Mouse (Mus musculus) lung, adult 2 months (tissue): ENCODE data around the gene Mrpl4. TPM values are rescaled to one million over a fixed set of nuclear protein-coding genes. Genes with fewer than 3 reads are reported as not detected.
"Not testable (repeated sequence)": the region's sequence is repeated elsewhere in the genome, so short reads cannot be mapped to it uniquely, and the experiment has no call there.

Source experiments
- DNase-seq: peaks from one replicate; pipeline ENCODE4 v3.0.0; 2022
- H3K4me1 ChIP-seq: fragments of 200-500 bp; 2 replicates; pipeline ENCODE4 v1.6.1; 2011; ENCODE audit warnings: low read length; ENCODE audit not compliant: control insufficient read depth, insufficient read depth
- H3K4me3 ChIP-seq: fragments of 200-500 bp; replicated peaks from 2 replicates; pipeline ENCODE3; 2011; ENCODE audit warnings: low read depth, mild to moderate bottlenecking, control low read depth, low read length; ENCODE audit errors: extremely low read depth
- CTCF ChIP-seq: fragments of 200-500 bp; IDR thresholded peaks from 2 replicates; pipeline ENCODE4 v1.5.1; 2011; ENCODE audit warnings: mild to moderate bottlenecking, low read length, control low read depth; ENCODE audit not compliant: insufficient read depth
- POLR2A ChIP-seq: fragments of 200-500 bp; IDR thresholded peaks from 2 replicates; pipeline ENCODE4 v1.6.1; 2011; ENCODE audit warnings: low read depth, mild to moderate bottlenecking, control low read depth, low read length, borderline replicate concordance; ENCODE audit errors: extremely low read depth
- WGBS: fragments of 180-500 bp; shearing (Covaris S2); methylation state at CpG from one replicate; pipeline ENCODE4 v1.1.7; 2018; 5-methylcytosine and 5-hydroxymethylcytosine counted together
- polyA plus RNA-seq: library from polyadenylated mRNA; depleted of rRNA; stranded (reverse); fragments of >200 nt; gene quantifications from 2 replicates; pipeline ENCODE4 v1.2.3, GENCODE M21; 2012; rRNA removed

Gene Mrpl4
- polyA plus RNA-seq, 1 experiment = 130 TPM

- TF ChIP-seq CTCF (no peak), POLR2A (no peak)
- no peak for DNase-seq
- no peak overlapping the region for H3K4me3 ChIP-seq
- H3K4me1 ChIP-seq = peaks cover 6% of the 10 kb centered on the region; the same call in 1 of the 2 replicates
- 7% methylated on average over 22 of the region's 22 CpGs for WGBS
Measured at GRCm38 (mm10) chr9:21036666-21037065, 34.1 kb downstream of the Mrpl4 start.

DNA sequence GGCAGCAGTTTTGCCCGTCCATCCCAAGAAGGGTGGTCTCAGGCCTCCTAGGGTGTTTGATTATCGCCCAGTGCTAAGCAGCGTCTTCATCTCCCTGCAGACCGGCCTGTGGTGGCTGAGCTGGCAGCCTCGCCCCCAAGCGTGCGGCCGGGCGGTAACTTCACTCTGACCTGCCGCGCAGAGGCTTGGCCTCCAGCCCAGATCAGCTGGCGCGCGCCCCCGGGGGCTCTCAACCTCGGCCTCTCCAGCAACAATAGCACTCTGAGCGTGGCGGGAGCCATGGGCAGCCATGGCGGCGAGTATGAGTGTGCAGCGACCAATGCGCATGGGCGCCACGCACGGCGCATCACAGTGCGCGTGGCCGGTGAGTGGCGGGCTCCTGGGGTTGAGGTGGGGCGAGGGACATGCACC is 34.9 kb downstream of the Mrpl4 start:
- Histone ChIP-seq H3K4me1 (peaks cover 5% of the 10 kb centered on the region; the same call in 1 of the 2 replicates), H3K4me3 (no peak overlapping the region)
- no peak for TF ChIP-seq CTCF
- TF ChIP-seq POLR2A = no peak
- DNase-seq = no peak
- 3% methylated on average over 31 of the region's 31 CpGs for WGBS

GRCm38 (mm10) chr9:21039779-21040178 is 37.2 kb downstream of the Mrpl4 start:
- no peak for TF ChIP-seq POLR2A
- no peak for TF ChIP-seq CTCF
- 72% methylated on average over 3 of the region's 3 CpGs for WGBS
- no peak overlapping the region for H3K4me3 ChIP-seq
- DNase-seq = no peak
- H3K4me1 ChIP-seq = no peaks in the 10 kb centered on the region

DNA sequence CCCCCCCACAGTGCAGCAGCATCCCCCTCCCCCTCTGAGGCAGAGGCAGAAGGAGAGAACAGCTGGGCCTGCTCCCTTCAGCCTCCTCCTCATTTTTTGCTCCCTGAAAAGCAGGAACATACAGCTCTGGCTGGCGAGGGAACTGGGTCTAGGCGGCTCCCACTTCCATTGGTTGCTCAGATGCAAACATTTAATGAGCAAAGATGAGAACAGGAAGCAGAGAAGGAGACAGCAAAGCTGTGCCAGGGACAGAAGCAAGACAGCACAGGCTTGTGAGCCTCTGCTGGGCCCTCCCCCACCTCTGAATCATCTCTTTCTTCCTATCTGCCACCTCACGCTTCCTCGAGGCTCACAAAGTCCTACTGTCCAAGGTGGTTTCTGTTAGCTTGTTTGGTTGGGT is 38.8 kb downstream of the Mrpl4 start:
- 51% methylated on average over 4 of the region's 4 CpGs for WGBS

GRCm38 (mm10) chr9:21043563-21043962 is 41.0 kb downstream of the Mrpl4 start:
- Histone ChIP-seq H3K4me3 (no peak overlapping the region), H3K4me1 (no peaks in the 10 kb centered on the region)
- DNase-seq = no peak
- 80% methylated on average over 4 of the region's 4 CpGs for WGBS
- no peak for TF ChIP-seq POLR2A

More for the DNA sequence above, 38.8 kb downstream of the Mrpl4 start:
- Histone ChIP-seq H3K4me1 (no peaks in the 10 kb centered on the region), H3K4me3 (no peak overlapping the region)
- DNase-seq = no peak
- TF ChIP-seq CTCF (no peak), POLR2A (no peak)

- not testable (repeated sequence) for H3K4me1 ChIP-seq, H3K4me3 ChIP-seq, DNase-seq
- 52% methylated on average over 1 of the region's 1 CpGs for WGBS
Measured at GRCm38 (mm10) chr9:21044785-21045184, 42.2 kb downstream of the Mrpl4 start.

DNA sequence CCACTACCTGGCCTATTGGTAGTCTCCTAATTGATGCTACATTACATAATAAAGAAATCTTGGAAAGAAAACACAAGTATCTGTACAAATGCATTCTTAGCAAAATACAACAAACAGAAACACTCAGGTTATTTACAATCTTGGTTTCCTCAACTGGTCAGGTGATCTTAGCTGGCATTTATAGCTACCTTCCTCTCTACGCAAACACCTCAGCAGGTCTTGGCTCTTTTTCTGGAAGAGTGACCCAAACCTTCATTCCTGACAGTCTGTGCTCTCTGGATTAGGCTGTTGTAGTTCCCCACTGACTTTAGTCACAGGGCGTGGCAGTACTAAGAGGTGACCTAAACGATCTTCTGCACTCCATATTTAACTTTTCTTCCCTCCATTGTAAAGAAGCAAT is 42.7 kb downstream of the Mrpl4 start:
- H3K4me1 ChIP-seq = no peaks in the 10 kb centered on the region
- no peak overlapping the region for H3K4me3 ChIP-seq
- TF ChIP-seq POLR2A (no peak), CTCF (no peak)
- WGBS = 60% methylated on average over 3 of the region's 3 CpGs
- no peak for DNase-seq

- H3K4me3 ChIP-seq = no peak overlapping the region
- no peak for DNase-seq
- 59% methylated on average over 10 of the region's 10 CpGs for WGBS
- TF ChIP-seq CTCF (no peak), POLR2A (no peak)
- no peaks in the 10 kb centered on the region for H3K4me1 ChIP-seq
Measured at GRCm38 (mm10) chr9:21051578-21051977, 49.0 kb downstream of the Mrpl4 start.

Other genes with a start within 250 kb of the Mrpl4 start
- 4.0 and 4.6 TPM in 2 replicates for gene Col5a3, start 187.7 kb upstream of the Mrpl4 start, polyA plus RNA-seq
- gene Rdh8, start 184.2 kb upstream of the Mrpl4 start, polyA plus RNA-seq = not detected in 2 replicates
- 95.9 and 105 TPM in 2 replicates for gene A230050P20Rik, start 134.1 kb upstream of the Mrpl4 start, polyA plus RNA-seq
- 2.8 and 3.5 TPM in 2 replicates for gene Angptl6, start 123.0 kb upstream of the Mrpl4 start, polyA plus RNA-seq
- gene Ppan, start 114.6 kb upstream of the Mrpl4 start, polyA plus RNA-seq = 36.2 and 49.8 TPM in 2 replicates
- 88.4 and 93.6 TPM in 2 replicates for gene Eif3g, start 104.1 kb upstream of the Mrpl4 start, polyA plus RNA-seq
- gene Dnmt1, start 42.9 kb upstream of the Mrpl4 start, polyA plus RNA-seq = 20.5 and 22.8 TPM in 2 replicates
- gene S1pr2, start 26.0 kb upstream of the Mrpl4 start, polyA plus RNA-seq = 24.2 and 32.1 TPM in 2 replicates
- 332 and 372 TPM in 2 replicates for gene Icam1, start 13.2 kb downstream of the Mrpl4 start, polyA plus RNA-seq
- 1.8 and 1.9 TPM in 2 replicates for gene Icam4, start 26.6 kb downstream of the Mrpl4 start, polyA plus RNA-seq
- 0.69 and 0.77 TPM in 2 replicates for gene Icam5, start 29.3 kb downstream of the Mrpl4 start, polyA plus RNA-seq
- gene Zglp1, start 64.4 kb downstream of the Mrpl4 start, polyA plus RNA-seq = not detected in 2 replicates
- gene Gm49373, start 70.4 kb downstream of the Mrpl4 start, polyA plus RNA-seq = 0.17 and 0.37 TPM in 2 replicates
- gene Fdx1l, start 70.9 kb downstream of the Mrpl4 start, polyA plus RNA-seq = 43.1 and 46.7 TPM in 2 replicates
- 3.0 and 9.7 TPM in 2 replicates for gene Gm38431, start 89.3 kb downstream of the Mrpl4 start, polyA plus RNA-seq
- gene Raver1, start 89.3 kb downstream of the Mrpl4 start, polyA plus RNA-seq = 61.9 and 63.4 TPM in 2 replicates
- gene Tyk2, start 128.5 kb downstream of the Mrpl4 start, polyA plus RNA-seq = 33.7 and 34.3 TPM in 2 replicates
- 49.3 and 65.5 TPM in 2 replicates for gene Cdc37, start 147.2 kb downstream of the Mrpl4 start, polyA plus RNA-seq
- gene Pde4a, start 163.0 kb downstream of the Mrpl4 start, polyA plus RNA-seq = 13.1 and 13.8 TPM in 2 replicates
- gene Keap1, start 236.6 kb downstream of the Mrpl4 start, polyA plus RNA-seq = 81.2 and 88.3 TPM in 2 replicates
- 9.7 and 11.3 TPM in 2 replicates for gene S1pr5, start 245.7 kb downstream of the Mrpl4 start, polyA plus RNA-seq